Mouse (Mus musculus) layer of hippocampus, adult 2 months (tissue): ENCODE measurements around the gene Usp37. TPM values are rescaled to one million over a fixed set of nuclear protein-coding genes. Genes with fewer than 3 reads are reported as not detected.
A peak's percentile ranks its signal among the peaks of the same experiment; 100 is the strongest.
"Not testable (repeated sequence)": the region's sequence is repeated elsewhere in the genome, so short reads cannot be mapped to it uniquely, and the experiment has no call there.

Source experiments
- DNase-seq, 2 experiments: peaks; one replicate each; pipeline ENCODE4 v3.0.0; 2022; ENCODE audit warnings: low spot score in 2 of 2
- H3K27ac ChIP-seq: fragments of 200-600 bp; 2 replicates; pipeline ENCODE4 v1.8.1; 2022
- H3K4me3 ChIP-seq: fragments of 200-600 bp; 2 replicates; pipeline ENCODE4 v1.8.1; 2022; ENCODE audit warnings: mild to moderate bottlenecking
- CTCF ChIP-seq: fragments of 200-600 bp; conservative IDR thresholded peaks from 2 replicates; pipeline ENCODE4 v1.8.1; 2022; ENCODE audit warnings: antibody characterized with exemption, mild to moderate bottlenecking, moderate library complexity
- total RNA-seq, 2 experiments: library from RNA; stranded (reverse); gene quantifications; 2 replicates each; pipeline ENCODE4 v1.2.3; 2021

The Usp37 gene
- total RNA-seq, 2 experiments from 2014 or later = 22.9 to 23.4 TPM

DNA sequence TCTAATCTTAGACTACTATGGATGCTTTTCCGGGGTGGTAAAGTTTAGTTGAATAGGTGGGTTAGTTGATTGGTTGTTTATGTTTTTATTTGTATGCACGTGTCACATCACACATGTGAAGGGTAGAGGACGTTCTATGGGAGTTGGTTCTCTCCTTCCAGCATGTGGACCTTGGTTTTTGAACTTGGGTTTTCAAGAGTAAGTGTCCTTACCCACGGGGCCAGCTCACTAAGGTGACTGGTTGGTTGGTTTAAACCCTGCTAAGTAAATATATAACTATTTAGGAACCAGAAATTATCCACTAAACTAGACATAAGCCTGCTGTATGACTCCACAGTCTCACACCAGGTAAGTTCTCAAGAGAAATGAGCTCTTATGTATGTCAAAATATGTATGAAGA lies 19.3 kb downstream of the Usp37 start:
- Histone ChIP-seq H3K27ac (no peak overlapping the region), H3K4me3 (no peak overlapping the region)
- TF ChIP-seq CTCF = no peak
- DNase-seq = no peak

DNA sequence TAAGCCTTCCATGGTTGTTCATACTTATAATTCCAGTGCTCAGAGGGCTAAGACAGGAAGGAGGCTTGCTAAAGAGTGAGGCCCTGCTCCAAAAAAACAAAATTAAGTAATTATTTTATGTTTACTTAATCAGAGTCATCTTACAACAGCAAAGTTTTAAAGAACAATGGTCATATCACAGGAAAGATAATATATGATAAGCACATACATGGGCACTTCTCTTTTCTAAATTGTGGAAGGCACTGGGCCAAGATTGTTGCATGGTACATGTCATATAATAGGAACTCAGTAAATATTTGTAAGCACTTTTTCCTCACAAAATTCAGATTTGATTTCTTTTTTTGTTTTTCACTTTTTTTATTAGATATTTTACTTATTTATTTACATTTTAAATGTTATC lies 24.2 kb downstream of the Usp37 start:
- H3K27ac ChIP-seq = no peak overlapping the region
- TF ChIP-seq CTCF = no peak
- H3K4me3 ChIP-seq = no peak overlapping the region
- DNase-seq = no peak

DNA sequence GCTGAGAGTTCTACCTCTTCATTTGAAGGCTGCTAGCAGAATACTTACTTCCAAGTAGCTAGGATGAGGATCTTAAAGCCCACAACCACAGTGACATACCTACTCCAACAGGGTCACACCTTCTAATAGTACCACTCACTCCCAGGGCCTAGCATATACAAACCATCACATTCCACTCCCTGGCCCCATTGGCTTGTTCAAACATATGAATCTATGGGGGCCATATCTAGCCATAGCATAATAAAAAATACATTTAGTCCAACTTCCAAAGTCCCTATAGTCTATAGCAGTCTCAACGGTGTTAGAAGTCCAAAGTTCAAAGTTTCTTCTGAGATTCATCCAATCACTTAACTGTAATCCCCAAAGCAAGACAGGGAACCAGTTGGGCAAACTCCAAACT lies 31.1 kb downstream of the Usp37 start:
- H3K4me3 ChIP-seq, H3K27ac ChIP-seq, DNase-seq: not testable (repeated sequence)

DNA sequence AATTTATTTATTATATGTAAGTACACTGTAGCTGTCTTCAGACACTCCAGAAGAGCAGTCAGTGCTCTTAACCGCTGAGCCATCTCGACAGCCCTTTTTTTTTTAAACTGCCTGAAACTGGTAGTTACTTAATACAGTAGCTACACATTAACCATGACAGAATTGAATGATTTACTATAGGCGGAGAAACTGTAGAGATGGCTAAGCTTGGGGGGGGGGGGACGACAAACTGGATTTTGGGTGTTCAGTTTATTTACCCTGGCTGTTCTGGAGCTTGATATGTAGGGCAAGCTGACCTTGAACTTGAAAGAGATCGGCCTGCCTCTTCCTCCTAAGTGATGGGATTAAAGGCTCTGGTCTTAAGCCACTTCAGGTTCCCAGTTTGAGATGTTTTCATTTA lies 32.8 kb downstream of the Usp37 start:
- no peak for DNase-seq
- Histone ChIP-seq H3K4me3 (no peak overlapping the region), H3K27ac (no peak overlapping the region)
- no peak for TF ChIP-seq CTCF

DNA sequence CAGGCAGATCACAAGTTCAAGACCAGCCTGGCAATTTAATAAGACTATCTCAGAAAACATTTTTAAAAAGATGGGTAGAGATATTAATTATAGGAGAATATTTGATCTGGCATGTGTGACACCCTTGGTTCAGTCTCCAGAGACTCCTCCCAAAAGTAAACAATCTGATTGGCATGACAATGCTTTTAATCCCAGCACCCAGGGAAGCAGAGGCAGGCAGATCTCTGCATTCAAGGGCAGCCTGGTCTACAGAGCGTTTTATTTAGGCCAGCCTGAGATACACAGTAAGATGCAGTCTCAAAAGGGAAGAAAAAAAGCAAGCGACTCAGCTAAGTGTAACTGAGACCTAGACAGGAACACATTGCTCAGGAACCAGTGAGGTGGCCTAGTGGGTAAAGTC lies 36.3 kb downstream of the Usp37 start:
- Histone ChIP-seq H3K27ac (no peak overlapping the region), H3K4me3 (no peak overlapping the region)
- DNase-seq = no peak
- TF ChIP-seq CTCF = no peak

DNA sequence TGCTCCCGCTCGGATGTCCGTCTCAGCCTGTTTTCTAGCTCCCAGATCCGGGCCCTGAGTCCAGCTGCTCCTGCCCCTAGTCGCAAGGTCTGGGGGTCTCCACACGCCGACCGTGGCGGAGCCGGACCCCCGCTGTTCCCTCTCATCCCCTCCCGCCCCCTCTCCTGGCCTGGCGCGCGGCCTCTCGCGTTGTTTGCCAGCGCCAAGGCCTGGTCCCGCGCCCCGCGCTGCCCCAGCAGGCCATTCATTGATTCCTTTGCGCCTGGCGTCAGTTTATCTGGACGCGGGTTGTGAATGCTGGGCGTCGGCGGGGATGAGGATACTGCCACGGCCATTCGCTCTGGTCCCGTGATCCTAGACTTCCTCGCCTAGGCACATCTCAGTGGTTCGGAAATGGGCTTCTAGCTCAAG lies 37.6 kb downstream of the Usp37 start:
- peak; percentile 19 to 42 for DNase-seq
- peak overlapping the region; percentile 91 for H3K27ac ChIP-seq
- peak overlapping the region; percentile 98 for H3K4me3 ChIP-seq
- no peak for TF ChIP-seq CTCF

DNA sequence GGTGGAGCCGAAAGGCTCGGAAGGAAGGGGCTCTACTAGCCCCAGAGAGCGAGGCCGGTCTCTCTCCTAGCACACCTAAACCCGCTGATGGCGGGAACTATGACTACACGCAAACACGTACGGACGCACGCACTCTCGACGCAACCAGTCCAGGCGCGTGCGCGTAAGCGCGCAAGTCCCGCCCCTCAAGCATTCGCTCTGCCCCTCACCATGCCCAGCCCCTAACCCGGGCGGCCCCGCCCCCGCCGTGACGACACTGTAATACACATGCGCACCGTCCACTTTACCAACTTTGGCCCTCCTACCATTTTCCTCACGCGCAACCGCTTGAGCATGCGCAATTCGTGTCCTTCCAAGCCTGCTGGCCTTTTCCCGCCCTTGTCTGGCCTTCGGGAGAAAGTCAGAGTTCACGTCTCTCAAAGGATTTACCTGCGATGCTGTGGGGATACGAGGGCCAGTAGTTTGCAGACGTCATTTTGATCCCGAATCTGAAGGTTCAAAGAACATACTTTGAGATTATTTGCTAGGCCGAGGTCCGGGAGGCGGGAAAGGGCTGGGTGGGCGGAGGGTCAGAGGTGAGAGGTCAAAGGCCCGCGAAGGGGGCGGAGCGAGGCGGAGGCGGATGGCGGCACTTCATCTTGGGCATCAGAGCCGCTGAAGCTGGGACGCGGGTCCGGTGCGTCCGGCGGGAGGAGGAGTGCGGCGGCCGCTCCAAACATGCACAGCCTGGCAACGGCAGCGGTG lies 38.2 kb downstream of the Usp37 start, which contains the start of gene Cnot9:
TSS of gene Cnot9 (plus strand) at position 338 of the 744 bp plus-strand sequence.
- peak within 1 kb of the TSS; percentile 98 for H3K4me3 ChIP-seq
- H3K27ac ChIP-seq = peak within 1 kb of the TSS; percentile 91
- no peak for TF ChIP-seq CTCF
- peak; percentile 100 for DNase-seq

DNA sequence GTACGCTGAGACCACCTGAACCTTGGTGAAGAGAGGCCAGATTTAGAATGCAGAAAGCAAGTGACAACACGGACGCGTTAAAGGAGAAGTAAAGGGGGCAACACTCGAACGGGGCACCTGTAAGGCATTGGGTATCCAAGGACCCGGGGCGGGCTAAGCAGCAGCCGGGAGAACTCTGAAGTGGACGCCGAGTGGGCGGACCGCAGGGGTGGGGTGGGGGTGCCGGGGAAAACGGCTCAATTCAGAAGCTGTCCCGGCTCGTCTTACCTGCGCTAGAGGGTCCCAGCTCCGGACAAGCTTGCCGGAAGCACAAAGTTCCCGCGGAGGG lies 38.7 kb downstream of the Usp37 start:
- Histone ChIP-seq H3K27ac (peak overlapping the region; percentile 80), H3K4me3 (peak overlapping the region; percentile 98)
- DNase-seq = peak in 1 of 2 experiments; percentile 3
- TF ChIP-seq CTCF = no peak

DNA sequence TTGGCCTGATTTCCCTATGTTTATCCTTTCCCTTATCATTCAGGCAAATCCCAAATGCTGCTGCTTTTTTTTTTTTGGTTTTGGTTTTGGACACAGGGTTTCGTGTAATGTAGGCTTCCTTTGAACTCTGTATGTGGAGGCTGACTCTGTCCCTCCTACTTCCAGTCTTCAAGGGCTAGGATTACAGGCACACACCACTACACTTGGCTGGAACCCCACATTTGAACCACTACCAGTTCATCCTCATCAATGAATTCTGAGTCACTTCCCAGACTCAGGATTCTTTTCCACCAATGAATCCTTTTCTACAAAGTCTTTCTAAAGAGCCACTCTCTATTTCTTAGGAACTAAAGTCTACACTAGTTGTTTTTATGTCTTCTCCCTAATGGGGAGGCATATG lies 43.0 kb downstream of the Usp37 start:
- no peak for TF ChIP-seq CTCF
- Histone ChIP-seq H3K4me3 (no peak overlapping the region), H3K27ac (no peak overlapping the region)
- DNase-seq = no peak

DNA sequence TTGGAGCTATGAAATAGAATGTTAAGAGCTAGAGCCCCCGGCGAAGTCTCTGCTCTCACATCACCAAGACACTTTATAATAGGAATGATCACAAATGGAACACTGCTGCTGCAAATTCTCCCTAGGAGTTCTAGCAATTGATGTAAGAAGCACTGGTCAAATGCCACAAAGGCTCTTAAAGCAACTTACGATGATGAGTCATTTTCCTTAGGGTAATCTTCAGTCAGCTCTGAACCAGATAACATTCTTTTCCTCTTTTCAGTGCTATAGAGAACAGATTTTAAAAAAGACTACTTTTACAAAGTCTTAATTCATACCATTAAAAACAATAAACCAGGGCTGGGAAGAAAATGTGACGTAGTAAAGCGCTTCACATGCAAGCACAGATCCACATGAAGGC lies 58.3 kb downstream of the Usp37 start:
- Histone ChIP-seq H3K4me3 (no peak overlapping the region), H3K27ac (no peak overlapping the region)
- no peak for DNase-seq
- no peak for TF ChIP-seq CTCF

DNA sequence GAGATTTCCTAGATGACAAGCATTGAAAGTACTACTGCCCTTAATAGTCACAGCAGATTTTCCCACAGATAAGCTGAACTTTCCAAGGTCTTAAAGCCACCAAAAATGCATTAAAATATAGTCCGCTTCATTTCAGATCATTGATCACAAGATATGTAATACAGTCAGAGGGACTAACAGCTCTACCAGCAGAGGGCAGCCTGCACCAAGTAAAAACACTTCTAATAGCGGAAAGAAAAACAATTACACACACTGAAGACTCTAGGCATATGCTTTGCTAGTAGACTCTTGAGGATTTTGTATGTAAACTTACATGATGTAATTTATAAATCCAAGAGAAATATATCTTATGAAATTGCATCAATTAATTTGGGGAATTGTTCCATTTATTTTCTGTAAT lies 83.8 kb downstream of the Usp37 start:
- no peak overlapping the region for H3K27ac ChIP-seq
- H3K4me3 ChIP-seq = no peak overlapping the region
- TF ChIP-seq CTCF = peak; percentile 93
- peak; percentile 40 to 62 for DNase-seq

DNA sequence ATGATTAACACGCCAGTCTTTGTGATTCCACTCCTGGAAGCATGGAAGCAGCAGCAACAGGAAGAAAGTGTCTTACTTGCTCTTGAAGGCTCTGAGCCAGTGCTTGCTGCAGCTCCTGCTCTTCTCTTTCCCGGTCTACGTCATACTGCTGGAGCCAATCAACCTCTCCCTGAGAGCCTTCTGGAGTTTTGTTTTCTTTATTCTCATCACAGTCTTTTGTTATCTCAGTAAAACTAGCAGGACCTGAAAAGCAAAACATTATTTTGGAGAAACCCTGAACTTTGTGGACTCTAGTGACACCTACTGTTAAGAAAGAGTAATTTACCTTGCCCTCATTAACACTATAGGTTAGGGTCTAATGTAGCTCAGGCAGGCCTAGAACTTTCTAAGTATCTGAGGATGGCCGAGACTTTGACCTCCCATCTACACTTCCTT lies 91.5 kb downstream of the Usp37 start:
- no peak overlapping the region for H3K4me3 ChIP-seq
- H3K27ac ChIP-seq = peak overlapping the region; percentile 63
- TF ChIP-seq CTCF = peak; percentile 89
- DNase-seq = peak in 1 of 2 experiments; percentile 33

DNA sequence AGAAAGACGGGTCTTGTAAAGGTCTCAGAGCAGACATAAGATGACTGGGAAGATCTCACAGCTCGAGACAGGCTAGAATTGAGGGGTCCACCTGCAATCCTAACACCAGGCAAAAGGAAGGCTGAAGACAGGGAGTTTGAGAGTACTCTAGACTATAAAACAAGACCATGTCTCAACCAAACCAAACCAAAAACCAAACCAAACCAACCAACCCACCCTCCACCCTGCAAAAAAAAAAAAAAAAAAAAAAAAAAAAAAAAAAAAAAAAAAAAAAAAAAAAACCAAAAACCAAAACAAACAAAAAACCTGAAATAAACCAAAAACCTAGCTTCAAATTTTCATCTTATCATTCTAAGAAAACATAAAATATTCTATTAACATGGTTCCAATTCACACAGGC lies 99.5 kb downstream of the Usp37 start:
- no peak for DNase-seq
- H3K4me3 ChIP-seq = no peak overlapping the region
- H3K27ac ChIP-seq = no peak overlapping the region
- TF ChIP-seq CTCF = no peak

DNA sequence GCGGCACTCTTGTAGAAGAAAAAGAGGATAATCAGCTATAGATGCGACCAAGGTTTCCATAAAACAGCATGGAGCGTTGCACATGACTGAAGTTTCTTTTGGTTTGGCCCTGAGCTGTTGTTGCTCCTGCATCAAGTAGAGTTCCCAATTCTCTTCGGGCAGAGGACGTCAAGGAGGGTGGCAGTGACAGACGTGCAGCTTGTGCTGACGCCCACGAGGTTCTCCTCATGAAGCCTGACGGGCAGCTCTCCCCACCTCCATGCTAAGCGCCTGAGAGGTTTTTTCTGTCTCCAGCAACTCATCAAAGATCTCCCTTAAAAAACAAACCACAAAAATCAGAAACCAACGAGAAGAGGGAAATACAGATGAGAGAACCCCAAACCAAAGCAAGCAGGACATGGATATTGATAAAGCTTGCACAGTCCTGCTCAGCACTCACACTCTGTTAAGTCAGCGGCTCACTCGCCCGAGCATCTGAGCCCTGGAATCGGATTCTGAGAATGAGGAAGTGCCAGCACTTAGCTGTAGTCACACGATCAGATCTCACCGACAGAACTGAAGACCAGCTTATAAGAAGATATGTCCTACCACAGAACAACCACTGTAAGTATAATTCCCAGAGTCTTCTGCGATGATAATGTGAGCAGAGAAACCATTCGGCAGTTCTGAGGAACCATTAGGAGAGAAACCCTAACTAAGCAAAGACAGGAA lies 104.8 kb downstream of the Usp37 start:
- no peak for DNase-seq

More for the DNA sequence above, 104.8 kb downstream of the Usp37 start:
- Histone ChIP-seq H3K4me3 (no peak overlapping the region), H3K27ac (peak overlapping the region; percentile 83; the same call in 1 of the 2 replicates)
- no peak for TF ChIP-seq CTCF
